Mouse (Mus musculus): ENCODE results near the gene Hist1h3b.
A peak's percentile ranks its signal among the peaks of the same experiment; 100 is the strongest.

The Hist1h3b gene

DNA sequence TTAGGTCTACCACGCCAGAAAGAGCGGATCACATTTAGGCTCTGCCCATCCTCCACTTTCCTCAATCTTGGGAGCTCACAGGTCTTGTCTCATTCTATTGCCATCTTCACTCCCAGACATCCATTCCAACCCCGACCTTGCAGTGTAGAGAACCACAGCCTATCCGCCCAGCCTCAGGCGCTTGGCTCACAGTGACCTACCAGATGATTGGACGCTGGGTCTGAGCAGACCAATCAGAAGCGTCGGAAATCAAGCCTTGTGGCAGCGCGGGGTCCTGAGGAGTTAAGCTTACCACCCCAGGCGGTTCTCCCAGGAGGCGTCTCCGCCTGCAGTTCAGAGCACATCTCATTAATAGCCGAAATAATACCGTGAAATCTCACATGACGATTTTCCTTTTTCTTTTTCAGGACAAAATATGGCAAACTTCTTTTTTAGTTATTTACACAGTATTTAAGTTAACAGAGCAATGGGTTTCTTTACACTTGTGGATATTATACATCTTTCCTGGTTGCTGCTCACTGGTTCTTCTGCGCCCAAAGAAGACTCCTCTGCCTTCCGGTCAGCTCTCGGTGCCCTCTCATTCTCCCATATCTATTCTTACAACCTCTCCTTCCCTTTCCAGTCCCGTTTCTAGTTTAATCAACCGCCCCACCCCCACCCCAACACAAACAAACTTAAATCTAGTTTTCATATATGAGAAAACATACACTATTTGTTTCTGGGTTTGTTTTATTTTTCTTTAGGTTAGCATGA, 20.7 kb downstream of the Hist1h3b start:
- DNase-seq (ENCODE audit: extremely low spot score): peak; percentile 64

DNA sequence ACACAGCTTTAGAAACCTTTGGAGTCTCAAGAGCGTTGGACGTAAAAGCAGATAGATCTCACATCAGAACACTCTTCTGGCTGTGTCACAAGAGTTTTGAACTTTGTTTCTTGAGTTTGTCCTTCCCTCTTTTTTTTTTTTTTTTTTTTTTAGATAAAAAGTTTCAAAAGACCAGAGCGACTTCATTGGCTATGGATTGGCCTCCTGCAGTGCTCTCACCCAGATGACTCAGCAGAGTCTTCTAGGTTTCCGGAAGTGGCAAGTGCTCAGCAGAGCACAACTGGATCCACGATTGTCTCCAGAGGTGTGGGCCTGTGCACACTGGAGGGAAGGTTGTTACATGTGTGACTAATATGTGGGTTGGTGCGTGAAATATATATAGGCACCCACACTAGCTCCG, 26.3 kb downstream of the Hist1h3b start:
- DNase-seq (ENCODE audit: extremely low spot score): no peak

DNA sequence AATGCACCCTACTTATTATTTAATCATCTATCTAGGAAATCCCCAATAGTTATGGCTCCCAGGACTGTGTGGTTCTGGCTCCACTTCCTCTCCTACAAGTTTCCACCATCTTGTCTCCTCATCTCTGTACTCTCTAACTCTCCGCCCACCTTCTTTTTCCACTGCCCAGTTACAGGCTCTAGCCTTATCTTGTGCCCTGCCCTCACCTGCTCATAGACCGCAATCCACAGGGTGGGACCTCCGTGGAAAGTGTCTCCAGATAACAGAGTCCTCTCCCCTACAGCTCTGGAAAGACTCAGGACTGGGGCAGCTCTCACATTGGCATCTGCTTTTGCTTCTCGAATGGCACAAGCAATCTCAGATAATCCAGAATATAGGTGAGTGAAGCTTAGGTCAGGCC, 27.0 kb downstream of the Hist1h3b start:
- no peak for DNase-seq (ENCODE audit: extremely low spot score)

DNA sequence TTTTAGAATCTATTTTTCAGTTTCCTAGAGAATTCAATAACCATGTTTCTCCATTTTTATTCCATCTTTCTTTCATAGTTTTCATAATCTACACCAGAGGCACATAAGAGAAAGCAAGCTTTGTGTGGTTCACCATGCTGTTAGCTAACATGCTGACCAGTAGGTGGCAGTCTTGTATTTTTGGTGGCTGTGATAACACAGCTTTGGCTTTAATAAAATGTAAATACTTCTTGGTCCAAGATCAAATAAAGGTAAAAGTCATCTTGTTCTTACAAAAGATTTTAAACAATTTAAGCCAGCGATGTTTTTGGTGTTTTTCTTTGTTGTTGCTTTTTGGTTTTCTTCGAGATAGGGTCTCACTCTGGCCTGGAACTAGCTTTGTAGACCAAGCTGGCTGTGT, 40.5 kb downstream of the Hist1h3b start:
- DNase-seq (ENCODE audit: extremely low spot score): peak; percentile 51

DNA sequence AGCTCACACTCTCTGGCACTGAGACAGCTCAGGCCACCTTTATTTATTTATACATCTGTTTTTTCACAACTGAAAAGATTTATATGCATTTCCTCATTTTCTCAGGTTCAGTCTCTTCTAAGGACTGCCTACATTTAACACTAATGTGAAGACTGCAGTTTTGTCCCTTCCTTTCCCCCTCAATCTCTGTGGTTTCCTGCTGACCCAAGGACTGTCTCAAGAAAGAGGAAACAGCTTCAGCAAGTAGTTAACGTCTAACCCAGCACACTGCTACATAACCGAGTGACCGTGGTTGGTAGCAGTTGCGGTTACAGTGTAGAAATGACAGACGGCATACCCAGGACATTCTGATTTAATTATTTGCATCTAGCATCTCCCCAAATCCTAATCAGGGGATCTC, 47.3 kb downstream of the Hist1h3b start:
- DNase-seq (ENCODE audit: extremely low spot score): no peak
